Mouse (Mus musculus) megakaryocyte, embryonic 14.5 days (primary cell): ENCODE data around the gene Gm45623.

Experiments used
- FLI1 ChIP-seq: IDR thresholded peaks from 2 replicates; pipeline ENCODE4 v1.6.1; 2012; ENCODE audit warnings: low read length, inconsistent platforms, mixed read lengths
- GATA1 ChIP-seq: IDR thresholded peaks from 3 replicates; pipeline ENCODE4 v1.6.1; 2012; ENCODE audit warnings: mixed read lengths, low read length, inconsistent platforms, borderline replicate concordance

GRCm38 (mm10) chr13:56747554-56747953 lies 6.1 kb downstream of the Gm45623 start:
- TF ChIP-seq GATA1 (no peak), FLI1 (no peak)
